Mouse (Mus musculus): Measurements from ENCODE around the gene Fxyd3. TPM values are rescaled to one million over a fixed set of nuclear protein-coding genes. Genes with fewer than 3 reads are reported as not detected.
A peak's percentile ranks its signal among the peaks of the same experiment; 100 is the strongest.

Fxyd3 gene
- polyA plus RNA-seq (2015; fragmentation: Nextera tagmentation; extraction: Ambion mirVana): 0.51 and 1.1 TPM in 2 replicates

GRCm38 (mm10) chr7:31076492-31076891 lies at the start of gene Fxyd3:
Gene Fxyd3 (minus strand): TSS chr7:31076704.
- H3K9ac ChIP-seq (ENCODE audit: low read depth, low read length): no peak within 1 kb of the TSS
- H3K4me3 ChIP-seq (ENCODE audit: low read depth, low read length): no peak within 1 kb of the TSS
- no peaks in the 10 kb centered on the region for H3K9me3 ChIP-seq (replicated peaks; ENCODE audit: control insufficient read depth, low read length)
- H3K4me1 ChIP-seq (ENCODE audit: control insufficient read depth, low read depth, low read length): no peaks in the 10 kb centered on the region; the same call in 1 of the 2 replicates
- no peaks in the 10 kb centered on the region for H3K27me3 ChIP-seq (ENCODE audit: control insufficient read depth, insufficient read depth, low read depth, low read length)
- H3K4me2 ChIP-seq (ENCODE audit: low read depth, low read length): no peak within 1 kb of the TSS
- H3K36me3 ChIP-seq (ENCODE audit: control insufficient read depth, insufficient read depth): no peaks in the 10 kb centered on the region
- 43% methylated on average over 5 of the region's 5 CpGs for WGBS (ENCODE audit: insufficient replicate concordance)
- ATAC-seq (ENCODE audit: low read depth): no peak
- no peak within 1 kb of the TSS for H3K27ac ChIP-seq (ENCODE audit: low read length)

GRCm38 (mm10) chr7:31125116-31125515 lies 48.6 kb upstream of the Fxyd3 start:
- Histone ChIP-seq H3K4me2 (ENCODE audit: low read depth, low read length) (no peak overlapping the region), H3K9ac (ENCODE audit: low read depth, low read length) (no peak overlapping the region), H3K27me3 (ENCODE audit: control insufficient read depth, insufficient read depth, low read depth, low read length) (peaks cover 36% of the 10 kb centered on the region), H3K4me3 (ENCODE audit: low read depth, low read length) (no peak overlapping the region), H3K9me3 (replicated peaks; ENCODE audit: control insufficient read depth, low read length) (no peaks in the 10 kb centered on the region), H3K27ac (ENCODE audit: low read length) (no peak overlapping the region), H3K36me3 (ENCODE audit: control insufficient read depth, insufficient read depth) (peaks cover 3% of the 10 kb centered on the region; the same call in 1 of the 2 replicates), H3K4me1 (ENCODE audit: control insufficient read depth, low read depth, low read length) (peaks cover 4% of the 10 kb centered on the region)
- no peak for ATAC-seq (ENCODE audit: low read depth)
- 35% methylated on average over 13 of the region's 13 CpGs for WGBS (ENCODE audit: insufficient replicate concordance)

GRCm38 (mm10) chr7:31124381-31124780 lies 47.9 kb upstream of the Fxyd3 start:
- H3K27ac ChIP-seq (ENCODE audit: low read length): no peak overlapping the region
- no peak overlapping the region for H3K4me3 ChIP-seq (ENCODE audit: low read depth, low read length)
- H3K4me2 ChIP-seq (ENCODE audit: low read depth, low read length): no peak overlapping the region
- H3K9me3 ChIP-seq (replicated peaks; ENCODE audit: control insufficient read depth, low read length): no peaks in the 10 kb centered on the region
- H3K9ac ChIP-seq (ENCODE audit: low read depth, low read length): no peak overlapping the region
- no peak for ATAC-seq (ENCODE audit: low read depth)
- peaks cover 4% of the 10 kb centered on the region for H3K4me1 ChIP-seq (ENCODE audit: control insufficient read depth, low read depth, low read length)
- no peaks in the 10 kb centered on the region for H3K36me3 ChIP-seq (ENCODE audit: control insufficient read depth, insufficient read depth)
- H3K27me3 ChIP-seq (ENCODE audit: control insufficient read depth, insufficient read depth, low read depth, low read length): peaks cover 36% of the 10 kb centered on the region
- WGBS (ENCODE audit: insufficient replicate concordance): 60% methylated on average over 5 of the region's 5 CpGs

- Histone ChIP-seq H3K36me3 (ENCODE audit: control insufficient read depth, insufficient read depth) (no peaks in the 10 kb centered on the region), H3K4me1 (ENCODE audit: control insufficient read depth, low read depth, low read length) (peaks cover 4% of the 10 kb centered on the region), H3K27me3 (ENCODE audit: control insufficient read depth, insufficient read depth, low read depth, low read length) (peaks cover 36% of the 10 kb centered on the region), H3K4me2 (ENCODE audit: low read depth, low read length) (no peak overlapping the region), H3K27ac (ENCODE audit: low read length) (no peak overlapping the region), H3K4me3 (ENCODE audit: low read depth, low read length) (no peak overlapping the region), H3K9me3 (replicated peaks; ENCODE audit: control insufficient read depth, low read length) (no peaks in the 10 kb centered on the region), H3K9ac (ENCODE audit: low read depth, low read length) (no peak overlapping the region)
- ATAC-seq (ENCODE audit: low read depth): no peak
- WGBS (ENCODE audit: insufficient replicate concordance): 57% methylated on average over 3 of the region's 3 CpGs
These were observed 47.2 kb upstream of the Fxyd3 start for GRCm38 (mm10) chr7:31123697-31124096.

- WGBS (ENCODE audit: insufficient replicate concordance): 69% methylated on average over 16 of the region's 16 CpGs
- peaks cover 36% of the 10 kb centered on the region for H3K27me3 ChIP-seq (ENCODE audit: control insufficient read depth, insufficient read depth, low read depth, low read length)
These were observed 46.4 kb upstream of the Fxyd3 start for GRCm38 (mm10) chr7:31122641-31123631.

GRCm38 (mm10) chr7:31119556-31119955 lies 43.1 kb upstream of the Fxyd3 start:
- Histone ChIP-seq H3K9ac (ENCODE audit: low read depth, low read length) (no peak overlapping the region), H3K36me3 (ENCODE audit: control insufficient read depth, insufficient read depth) (no peaks in the 10 kb centered on the region), H3K27ac (ENCODE audit: low read length) (no peak overlapping the region), H3K4me1 (ENCODE audit: control insufficient read depth, low read depth, low read length) (peaks cover 7% of the 10 kb centered on the region), H3K9me3 (replicated peaks; ENCODE audit: control insufficient read depth, low read length) (no peaks in the 10 kb centered on the region), H3K4me2 (ENCODE audit: low read depth, low read length) (no peak overlapping the region), H3K4me3 (ENCODE audit: low read depth, low read length) (no peak overlapping the region), H3K27me3 (ENCODE audit: control insufficient read depth, insufficient read depth, low read depth, low read length) (peaks cover 3% of the 10 kb centered on the region)
- 72% methylated on average over 5 of the region's 5 CpGs for WGBS (ENCODE audit: insufficient replicate concordance)
- no peak for ATAC-seq (ENCODE audit: low read depth)

More at GRCm38 (mm10) chr7:31122641-31123631, 46.4 kb upstream of the Fxyd3 start:
- Histone ChIP-seq H3K9ac (ENCODE audit: low read depth, low read length) (no peak overlapping the region), H3K36me3 (ENCODE audit: control insufficient read depth, insufficient read depth) (no peaks in the 10 kb centered on the region), H3K4me1 (ENCODE audit: control insufficient read depth, low read depth, low read length) (peaks cover 4% of the 10 kb centered on the region), H3K4me3 (ENCODE audit: low read depth, low read length) (no peak overlapping the region), H3K4me2 (ENCODE audit: low read depth, low read length) (no peak overlapping the region), H3K9me3 (replicated peaks; ENCODE audit: control insufficient read depth, low read length) (no peaks in the 10 kb centered on the region), H3K27ac (ENCODE audit: low read length) (no peak overlapping the region)
- no peak for ATAC-seq (ENCODE audit: low read depth)

GRCm38 (mm10) chr7:31118486-31118885 lies 42.0 kb upstream of the Fxyd3 start:
- H3K4me2 ChIP-seq (ENCODE audit: low read depth, low read length): no peak overlapping the region
- H3K4me1 ChIP-seq (ENCODE audit: control insufficient read depth, low read depth, low read length): peaks cover 7% of the 10 kb centered on the region
- H3K36me3 ChIP-seq (ENCODE audit: control insufficient read depth, insufficient read depth): no peaks in the 10 kb centered on the region
- no peaks in the 10 kb centered on the region for H3K27me3 ChIP-seq (ENCODE audit: control insufficient read depth, insufficient read depth, low read depth, low read length)
- H3K9me3 ChIP-seq (replicated peaks; ENCODE audit: control insufficient read depth, low read length): no peaks in the 10 kb centered on the region
- ATAC-seq (ENCODE audit: low read depth): no peak
- 65% methylated on average over 7 of the region's 7 CpGs for WGBS (ENCODE audit: insufficient replicate concordance)
- no peak overlapping the region for H3K4me3 ChIP-seq (ENCODE audit: low read depth, low read length)
- no peak overlapping the region for H3K9ac ChIP-seq (ENCODE audit: low read depth, low read length)
- no peak overlapping the region for H3K27ac ChIP-seq (ENCODE audit: low read length)

- H3K9me3 ChIP-seq (replicated peaks; ENCODE audit: control insufficient read depth, low read length): no peaks in the 10 kb centered on the region
- H3K9ac ChIP-seq (ENCODE audit: low read depth, low read length): no peak overlapping the region
- no peak overlapping the region for H3K27ac ChIP-seq (ENCODE audit: low read length)
- H3K4me2 ChIP-seq (ENCODE audit: low read depth, low read length): no peak overlapping the region
- H3K4me3 ChIP-seq (ENCODE audit: low read depth, low read length): no peak overlapping the region
- peaks cover 7% of the 10 kb centered on the region for H3K4me1 ChIP-seq (ENCODE audit: control insufficient read depth, low read depth, low read length)
- ATAC-seq (ENCODE audit: low read depth): no peak
- no peaks in the 10 kb centered on the region for H3K27me3 ChIP-seq (ENCODE audit: control insufficient read depth, insufficient read depth, low read depth, low read length)
- WGBS (ENCODE audit: insufficient replicate concordance): 70% methylated on average over 11 of the region's 11 CpGs
- H3K36me3 ChIP-seq (ENCODE audit: control insufficient read depth, insufficient read depth): no peaks in the 10 kb centered on the region
These were observed 41.0 kb upstream of the Fxyd3 start for GRCm38 (mm10) chr7:31117465-31117864.

GRCm38 (mm10) chr7:31116721-31117145 lies 40.2 kb upstream of the Fxyd3 start:
- peak overlapping the region; percentile 86 for H3K27ac ChIP-seq (ENCODE audit: low read length)
- WGBS (ENCODE audit: insufficient replicate concordance): 51% methylated on average over 16 of the region's 16 CpGs
- no peaks in the 10 kb centered on the region for H3K9me3 ChIP-seq (replicated peaks; ENCODE audit: control insufficient read depth, low read length)
- no peak overlapping the region for H3K4me3 ChIP-seq (ENCODE audit: low read depth, low read length)
- no peak overlapping the region for H3K9ac ChIP-seq (ENCODE audit: low read depth, low read length)
- no peak for ATAC-seq (ENCODE audit: low read depth)
- peaks cover 7% of the 10 kb centered on the region for H3K4me1 ChIP-seq (ENCODE audit: control insufficient read depth, low read depth, low read length)
- no peaks in the 10 kb centered on the region for H3K27me3 ChIP-seq (ENCODE audit: control insufficient read depth, insufficient read depth, low read depth, low read length)
- no peaks in the 10 kb centered on the region for H3K36me3 ChIP-seq (ENCODE audit: control insufficient read depth, insufficient read depth)
- H3K4me2 ChIP-seq (ENCODE audit: low read depth, low read length): no peak overlapping the region
